Mouse (Mus musculus): ENCODE results near the gene Ak3.

Gene Ak3

DNA sequence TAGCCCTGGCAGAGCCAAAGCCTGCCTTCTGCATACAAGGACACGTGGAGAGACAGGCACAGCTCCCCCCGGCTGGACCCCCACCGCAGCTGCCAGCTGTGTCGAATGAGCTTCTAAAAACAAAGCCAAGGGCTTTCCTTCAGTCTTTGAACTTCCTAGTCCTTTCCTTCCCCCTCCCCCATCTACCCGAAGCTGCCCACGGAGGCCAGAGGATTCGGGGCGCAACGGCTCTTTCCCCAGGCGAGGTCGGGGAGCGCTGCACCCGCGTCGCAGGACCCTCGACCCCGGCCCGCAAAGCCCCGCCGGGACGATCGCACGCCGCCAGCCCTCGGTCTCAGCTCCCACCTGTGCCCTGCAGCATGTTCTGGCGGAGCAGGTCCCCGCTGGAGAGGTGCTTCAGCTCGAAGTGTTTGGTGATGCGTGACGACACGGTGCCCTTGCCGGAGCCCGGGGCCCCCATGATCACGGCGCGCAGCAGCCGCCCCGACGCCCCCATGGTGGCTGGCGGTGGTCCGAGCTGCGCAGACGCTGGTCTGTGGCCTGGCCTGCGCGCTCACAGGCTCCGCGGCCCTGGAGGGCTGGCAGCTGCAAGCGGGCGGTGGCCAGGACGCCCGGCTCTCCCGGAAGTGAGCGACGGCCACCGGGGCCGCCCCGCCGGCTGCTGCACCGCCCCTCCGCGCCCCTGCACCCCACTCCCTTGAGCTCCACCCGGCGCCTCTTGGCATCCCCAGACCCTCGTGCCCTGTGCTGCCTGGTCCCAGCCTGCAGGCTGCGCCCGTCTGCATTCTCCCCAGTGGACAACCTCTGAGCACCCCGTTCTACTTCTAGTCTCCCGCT lies at the start of gene Ak3:
Ak3 (minus strand) TSS at position 628 of the 837 bp plus-strand sequence.
- peak; percentile 82 for DNase-seq (ENCODE audit: inconsistent ontology term)

DNA sequence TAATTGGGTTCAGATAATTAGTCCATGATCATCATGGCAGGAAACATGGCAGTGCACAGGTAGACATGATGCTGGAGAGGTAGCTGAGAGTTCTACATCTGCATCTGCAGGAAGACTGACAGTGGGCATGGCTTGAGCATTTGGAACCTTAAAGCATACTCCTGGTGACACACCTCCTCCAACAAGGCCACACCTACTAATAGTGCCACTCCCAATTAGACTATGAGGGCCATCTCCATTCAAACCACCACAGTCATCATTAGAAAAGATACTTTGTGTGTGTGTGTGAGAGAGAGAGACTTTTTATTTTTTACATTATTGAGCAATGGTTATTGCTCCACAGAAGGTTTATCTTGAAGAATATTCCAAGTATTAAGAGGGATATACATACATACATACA lies 44.4 kb upstream of the Ak3 start:
- DNase-seq (ENCODE audit: inconsistent ontology term), result no peak

DNA sequence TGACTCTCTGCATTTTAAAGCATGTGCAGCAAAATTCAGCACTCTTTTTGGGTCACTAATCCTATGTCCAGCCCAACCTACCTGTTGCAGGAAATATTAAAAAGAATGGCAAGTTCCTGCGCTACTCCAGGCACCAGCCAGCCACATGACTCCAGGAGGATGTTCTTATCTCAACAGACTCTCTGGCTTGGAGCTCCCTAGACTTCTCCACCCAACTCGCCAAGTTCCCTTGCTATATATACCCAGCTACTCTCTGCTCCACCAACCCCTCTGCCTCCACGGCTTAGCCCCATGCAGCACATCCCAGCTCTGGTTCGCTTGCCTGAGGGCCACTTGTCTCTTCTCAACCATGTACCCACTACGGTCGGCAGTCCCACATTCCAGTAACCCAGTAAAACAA lies 40.9 kb upstream of the Ak3 start:
- no peak for DNase-seq (ENCODE audit: inconsistent ontology term)

DNA sequence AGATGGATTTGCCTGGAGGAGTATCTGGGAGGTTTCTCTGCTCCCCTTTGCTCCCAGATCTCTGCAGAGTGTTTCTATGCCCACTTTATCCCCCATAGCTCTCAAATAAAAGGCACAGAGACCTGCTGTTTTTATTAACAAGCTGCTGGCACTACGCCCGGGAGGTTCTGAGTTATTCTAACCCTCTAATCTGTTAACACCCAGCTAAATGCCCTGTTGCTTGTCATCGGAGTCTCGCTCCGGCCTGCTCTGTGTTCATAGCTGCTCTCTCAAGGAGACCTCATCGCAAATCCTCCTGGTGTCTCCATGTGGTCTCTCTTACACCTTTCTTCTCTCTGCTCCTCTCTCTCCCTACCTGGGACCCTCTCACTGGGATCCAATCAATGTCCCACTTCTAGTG lies 27.0 kb upstream of the Ak3 start:
- peak; percentile 35 for DNase-seq (ENCODE audit: inconsistent ontology term)

DNA sequence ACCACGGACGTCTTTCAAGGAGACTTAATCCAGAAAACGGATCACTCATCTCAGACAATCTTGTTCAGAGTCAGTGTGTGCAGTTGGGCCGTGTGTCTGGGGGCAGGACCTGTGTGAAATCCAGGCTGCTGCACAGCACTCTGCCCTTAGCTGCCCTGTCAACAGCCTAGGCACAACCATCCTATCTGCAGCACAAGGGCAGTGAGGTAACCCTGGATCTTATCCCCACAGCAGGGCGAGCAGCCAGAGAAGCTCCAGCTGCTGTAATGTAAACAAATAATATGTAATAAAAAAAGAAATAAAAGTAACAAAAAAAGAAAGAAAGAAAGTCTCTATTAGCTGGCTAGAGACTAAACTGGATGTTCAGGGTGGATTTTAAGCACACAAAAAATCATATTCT lies 21.4 kb upstream of the Ak3 start:
- no peak for DNase-seq (ENCODE audit: inconsistent ontology term)

DNA sequence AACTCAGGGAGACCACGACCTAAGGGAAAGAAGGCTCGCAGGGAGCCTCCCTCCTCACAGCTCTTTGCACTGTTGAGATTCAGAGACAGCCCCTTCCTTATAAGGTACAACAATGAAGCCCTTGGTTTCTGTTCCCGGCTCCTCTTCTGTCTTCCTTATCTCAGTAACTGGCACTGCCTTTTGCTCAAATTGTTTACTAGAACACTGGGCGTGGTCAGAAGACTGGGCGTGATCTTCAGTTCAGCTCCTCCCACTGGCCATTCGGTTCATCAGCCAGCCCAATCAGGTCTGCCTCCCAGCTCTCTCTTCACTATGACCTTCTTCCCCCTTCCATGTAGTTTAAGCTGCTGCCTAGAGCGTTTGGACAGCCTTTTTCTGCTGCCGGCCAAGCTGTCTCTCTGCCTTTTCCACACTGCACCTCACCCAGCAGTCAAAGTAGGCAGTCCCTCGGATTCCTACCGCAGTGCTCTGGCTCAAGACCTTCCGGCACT lies 19.3 kb upstream of the Ak3 start:
- DNase-seq (ENCODE audit: inconsistent ontology term), result peak; percentile 62

DNA sequence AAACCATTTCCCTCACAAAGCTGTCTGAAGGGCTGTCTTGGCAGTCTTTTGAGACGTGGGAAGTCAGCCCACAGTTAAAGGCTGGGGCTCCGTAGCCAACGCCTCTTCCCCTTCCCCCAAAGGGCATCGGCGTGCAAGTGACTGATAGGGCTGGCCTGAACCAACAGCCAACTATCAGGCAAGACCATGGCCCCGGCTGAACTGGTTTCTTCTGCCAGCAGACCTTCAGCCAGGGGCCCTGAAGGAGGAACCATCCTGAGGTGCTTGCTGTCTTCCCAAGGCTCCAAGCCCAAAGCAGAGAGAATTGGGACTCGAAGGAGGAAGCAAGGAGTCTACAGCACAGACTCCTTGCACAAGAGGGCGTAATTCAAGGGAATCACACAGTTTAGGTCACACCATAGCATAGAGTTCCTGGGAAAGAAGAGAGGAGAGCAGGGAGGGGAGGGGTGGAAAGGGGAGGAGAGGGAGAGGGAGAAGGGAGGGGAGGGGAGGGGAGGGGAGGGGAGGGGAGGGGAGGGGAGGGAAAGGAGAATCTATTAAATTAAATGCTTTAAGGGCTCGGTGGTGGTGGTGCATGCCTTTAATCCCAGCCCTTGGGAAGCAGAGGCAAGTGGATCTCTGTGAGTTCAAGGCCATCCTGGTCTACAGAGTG lies 16.8 kb upstream of the Ak3 start:
- no peak for DNase-seq (ENCODE audit: inconsistent ontology term)

DNA sequence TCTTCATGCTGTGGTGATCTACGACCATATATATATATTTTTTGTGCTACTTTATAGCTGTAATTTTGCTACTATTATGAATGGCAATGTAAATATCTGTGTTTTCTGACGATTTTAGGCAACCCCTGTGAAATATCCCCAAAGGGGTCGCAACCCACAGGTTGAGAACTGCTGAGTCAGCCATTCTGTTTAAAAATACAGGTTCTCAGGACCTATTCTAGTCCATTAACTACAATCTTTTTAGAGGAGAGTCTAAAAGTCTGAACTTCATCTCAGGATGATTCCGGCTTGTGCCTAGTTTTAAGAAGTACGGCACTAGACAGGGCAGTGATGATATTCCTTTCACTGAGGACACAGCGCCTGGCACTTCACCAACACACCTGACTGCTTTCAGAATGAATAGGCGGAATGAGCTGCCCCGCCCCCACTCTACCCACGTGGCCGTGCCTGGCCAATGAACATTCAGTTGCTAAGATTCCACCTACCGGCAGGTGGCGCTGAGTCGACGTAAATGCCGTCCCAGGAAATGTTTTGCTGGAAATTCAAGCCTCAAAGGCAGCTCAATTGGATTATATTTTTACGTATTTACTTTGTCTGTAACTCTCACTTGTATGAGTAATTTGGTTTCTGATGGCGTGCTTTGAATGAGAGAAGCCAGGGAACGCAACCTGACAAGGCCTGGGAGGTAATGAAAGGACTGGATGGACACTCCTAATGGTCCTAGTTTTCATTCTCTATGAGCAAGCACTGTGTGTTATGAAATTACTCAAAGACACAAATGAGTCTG lies 16.0 kb upstream of the Ak3 start:
- peak; percentile 83 for DNase-seq (ENCODE audit: inconsistent ontology term)

DNA sequence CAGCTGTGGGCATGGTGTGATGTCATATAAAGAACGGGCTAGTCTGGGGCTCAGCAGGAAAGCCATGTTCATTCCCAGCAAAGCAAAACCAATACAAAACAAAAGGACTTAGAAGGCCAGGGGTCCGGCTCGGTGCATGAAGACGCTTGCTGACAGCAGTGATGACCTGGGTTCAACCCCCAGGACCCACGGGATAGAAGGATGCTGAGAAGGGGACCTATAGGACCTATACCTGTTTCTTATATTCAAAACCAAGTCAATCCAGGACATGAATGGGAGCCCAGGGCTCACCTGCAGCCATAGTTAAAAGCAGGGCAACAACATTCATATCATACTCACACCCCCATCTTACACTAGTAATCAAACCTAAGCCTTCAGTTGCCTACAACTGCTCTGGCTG lies 15.2 kb upstream of the Ak3 start:
- no peak for DNase-seq (ENCODE audit: inconsistent ontology term)

DNA sequence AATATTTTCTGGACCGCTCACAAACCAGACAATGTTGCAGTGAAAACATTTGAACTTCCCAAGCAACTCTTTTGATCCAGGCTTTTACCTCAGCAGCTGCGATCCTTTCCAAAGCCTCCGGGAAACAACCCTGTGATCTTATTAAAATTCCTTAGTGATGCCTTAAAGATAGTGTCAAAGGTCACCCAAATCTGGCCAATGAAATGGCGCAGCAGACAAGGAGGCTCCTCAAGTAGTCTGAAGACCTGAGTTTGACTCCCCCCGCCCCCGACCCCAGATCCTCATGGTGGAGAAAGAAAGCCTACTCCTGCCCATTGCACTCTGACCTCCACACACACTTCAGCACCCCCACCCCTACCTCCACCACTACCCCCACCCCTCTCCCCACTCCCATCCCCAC lies 12.5 kb upstream of the Ak3 start:
- DNase-seq (ENCODE audit: inconsistent ontology term), result peak; percentile 31

DNA sequence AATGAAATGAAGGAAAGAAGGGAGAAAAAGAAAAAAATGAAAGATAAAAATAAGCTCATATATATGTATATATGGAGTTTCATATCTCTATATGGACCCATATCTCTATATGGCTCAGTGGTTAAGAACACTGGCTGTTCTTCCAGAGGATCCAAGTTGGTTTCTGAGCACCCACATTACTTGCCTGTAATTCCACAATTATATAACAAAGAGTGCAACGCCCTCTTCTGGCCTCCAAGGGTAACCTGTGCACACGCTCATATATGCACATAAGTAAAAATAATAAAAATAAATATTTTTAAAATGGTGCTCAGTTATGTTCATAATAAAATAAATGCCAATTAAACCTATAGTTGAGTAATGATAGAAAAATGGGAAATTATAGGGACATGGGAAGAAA lies 11.9 kb upstream of the Ak3 start:
- no peak for DNase-seq (ENCODE audit: inconsistent ontology term)

DNA sequence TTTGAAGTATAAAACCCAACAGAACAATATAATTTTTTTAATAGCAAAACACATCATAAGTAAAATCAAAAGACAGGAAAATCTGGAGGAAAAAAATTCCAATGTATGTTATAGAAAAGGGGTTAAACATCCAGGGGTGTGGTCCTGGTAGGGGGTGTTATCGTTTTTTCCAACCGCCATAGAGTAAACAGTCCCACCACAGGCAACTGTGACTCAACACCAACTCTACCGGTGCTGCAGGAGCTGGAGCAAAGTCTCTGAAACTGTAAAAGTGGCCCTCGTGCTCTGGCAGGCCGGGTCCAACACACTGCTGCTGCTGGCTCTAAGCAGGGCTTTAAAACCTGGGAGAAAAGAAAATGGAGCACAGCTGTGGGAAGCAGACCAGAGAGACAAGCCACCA lies 11.0 kb upstream of the Ak3 start:
- no peak for DNase-seq (ENCODE audit: inconsistent ontology term)

DNA sequence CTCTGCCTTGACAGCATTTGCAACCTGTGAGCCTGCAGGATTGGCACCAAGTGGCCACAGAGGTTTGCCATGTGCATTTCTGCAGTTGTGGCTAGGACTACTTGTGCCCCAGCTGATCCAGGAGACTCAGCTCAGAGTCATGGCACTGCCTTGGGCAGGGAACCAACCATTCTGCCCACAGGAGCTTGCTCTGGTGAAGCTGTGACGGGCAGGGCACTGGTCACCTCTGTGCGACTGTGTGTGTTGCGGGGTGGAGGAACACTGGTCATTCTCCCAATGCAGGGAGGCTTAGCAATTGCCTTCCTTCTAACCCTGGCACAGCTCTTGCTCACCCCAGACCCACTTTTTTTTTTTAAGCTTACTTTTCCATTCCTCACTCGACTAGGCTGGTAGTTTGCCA lies 7.7 kb upstream of the Ak3 start:
- DNase-seq (ENCODE audit: inconsistent ontology term), result no peak

DNA sequence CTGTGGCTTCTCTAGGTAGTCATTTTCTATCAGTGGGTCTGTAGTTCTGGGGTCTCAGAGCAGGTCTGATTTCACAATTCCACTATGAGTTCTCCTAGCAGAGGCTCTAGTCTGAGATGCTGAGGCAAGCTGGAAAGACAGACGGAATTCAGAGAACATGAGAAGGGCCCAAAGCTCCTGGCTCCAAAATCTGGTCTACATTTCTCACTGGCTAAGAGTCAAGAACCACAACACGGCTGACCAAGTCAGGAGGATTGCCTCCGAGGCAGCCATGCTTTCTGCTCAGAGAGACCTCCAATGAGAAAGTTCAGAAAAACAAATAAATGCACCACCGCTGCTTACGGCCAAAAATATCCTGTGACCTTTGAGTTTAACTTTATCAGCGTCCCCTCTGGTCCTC lies 6.8 kb upstream of the Ak3 start:
- no peak for DNase-seq (ENCODE audit: inconsistent ontology term)

DNA sequence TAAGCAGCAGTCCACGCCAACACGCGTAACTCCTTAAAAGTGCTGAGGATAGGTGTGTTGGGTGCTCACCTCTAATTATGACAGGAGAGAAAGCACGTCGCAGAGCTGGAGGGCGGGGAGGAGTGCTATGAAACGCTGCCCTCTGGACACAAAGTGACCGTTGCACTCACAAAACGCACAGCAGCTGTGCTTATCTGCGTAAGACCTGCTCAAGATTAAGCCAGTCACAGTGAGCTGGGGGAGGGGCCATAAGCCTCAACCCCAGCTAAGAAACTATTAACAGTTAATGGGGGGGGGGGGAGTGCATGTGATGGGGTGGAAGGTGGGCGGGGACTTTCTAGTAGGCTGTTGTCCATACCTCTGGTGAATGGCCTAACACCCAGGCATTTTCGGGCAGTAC lies 5.0 kb upstream of the Ak3 start:
- no peak for DNase-seq (ENCODE audit: inconsistent ontology term)

DNA sequence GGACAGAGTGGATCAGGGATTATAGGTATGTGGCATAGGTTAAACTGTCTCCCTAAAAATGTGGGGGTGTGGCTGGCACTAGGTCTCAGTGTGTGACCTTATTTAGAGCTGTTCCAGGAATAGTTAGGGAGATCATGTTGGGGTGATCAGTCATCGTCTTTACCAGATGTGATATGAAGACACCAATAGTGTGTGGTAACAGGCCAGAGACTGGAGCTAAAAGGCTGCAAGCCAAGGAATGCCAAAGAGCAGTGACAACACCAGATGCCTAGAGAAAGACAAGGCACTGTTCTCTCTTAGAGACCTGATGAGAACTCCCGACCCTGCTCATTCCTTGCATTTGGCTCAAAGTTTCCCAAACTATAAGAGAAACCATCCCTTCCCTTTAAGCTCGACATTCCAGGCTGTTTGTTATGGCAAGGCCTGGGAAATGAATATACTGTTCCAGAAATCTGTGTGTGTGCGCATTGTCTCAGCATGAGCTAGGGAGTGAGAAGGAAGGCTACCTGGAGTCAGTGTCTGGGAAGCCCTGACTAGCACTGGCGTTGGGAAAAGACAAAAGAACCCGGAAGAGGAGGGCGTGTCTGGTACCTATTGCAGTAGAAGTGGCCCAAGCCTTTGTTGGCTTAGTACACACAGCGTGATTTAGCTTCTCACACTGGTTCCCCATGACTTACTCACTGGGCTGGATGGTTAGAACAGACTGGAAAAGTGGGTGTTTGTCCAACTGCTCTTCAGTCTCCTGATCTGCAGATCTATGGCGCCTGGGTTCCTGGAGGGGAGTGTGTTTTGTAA lies 2.6 kb upstream of the Ak3 start:
- DNase-seq (ENCODE audit: inconsistent ontology term), result peak; percentile 29

DNA sequence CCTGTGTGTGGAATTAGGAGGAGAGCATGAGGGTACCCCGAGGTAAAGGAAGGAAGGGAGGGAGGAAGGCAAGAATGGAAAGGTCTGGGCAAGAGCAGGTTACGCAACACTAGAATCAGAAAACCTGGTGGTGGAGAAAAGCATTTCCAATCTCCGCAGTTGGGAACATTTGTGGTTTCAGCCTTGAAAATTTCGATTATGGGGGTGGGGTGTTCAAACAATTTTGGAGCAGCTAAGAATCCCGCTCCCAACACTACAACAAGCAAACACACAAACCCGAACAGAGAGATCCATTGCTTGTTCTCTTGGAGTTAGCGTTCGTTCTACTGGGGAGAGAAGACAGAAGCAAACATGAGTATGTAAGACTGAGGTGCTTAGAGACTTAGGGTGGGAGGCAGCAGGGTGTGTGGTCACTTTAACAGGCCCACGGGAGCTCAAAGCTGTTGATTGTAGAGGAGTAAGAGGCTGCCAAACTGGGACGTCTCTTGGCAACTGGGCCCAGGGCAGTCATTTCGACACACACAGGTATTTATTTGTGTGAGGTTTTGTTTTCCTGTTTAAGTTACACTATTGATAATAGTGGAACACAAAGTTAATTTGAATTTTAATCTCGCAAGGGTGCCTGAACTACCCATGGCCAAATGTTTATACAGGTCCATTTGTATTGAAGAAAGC lies 1.8 kb upstream of the Ak3 start:
- no peak for DNase-seq (ENCODE audit: inconsistent ontology term)

DNA sequence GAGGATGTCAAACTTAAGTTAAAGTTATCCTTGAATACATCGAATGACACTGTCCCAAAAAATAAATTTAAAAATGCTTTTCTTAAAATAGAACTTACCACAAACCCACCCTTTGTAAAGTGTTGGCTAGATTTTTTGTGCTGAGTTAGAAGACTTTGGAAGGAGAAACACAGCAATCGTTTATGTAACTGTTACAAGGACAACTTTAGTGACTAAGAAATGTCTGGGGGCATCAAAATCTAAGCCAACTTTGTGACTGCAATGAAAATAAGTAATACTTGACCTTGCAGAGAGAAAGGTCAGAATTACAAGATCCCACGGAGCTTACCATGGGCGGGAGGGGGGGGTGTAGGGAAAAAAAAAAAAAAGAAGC lies 814 bp downstream of the Ak3 start:
- DNase-seq (ENCODE audit: inconsistent ontology term), result no peak

DNA sequence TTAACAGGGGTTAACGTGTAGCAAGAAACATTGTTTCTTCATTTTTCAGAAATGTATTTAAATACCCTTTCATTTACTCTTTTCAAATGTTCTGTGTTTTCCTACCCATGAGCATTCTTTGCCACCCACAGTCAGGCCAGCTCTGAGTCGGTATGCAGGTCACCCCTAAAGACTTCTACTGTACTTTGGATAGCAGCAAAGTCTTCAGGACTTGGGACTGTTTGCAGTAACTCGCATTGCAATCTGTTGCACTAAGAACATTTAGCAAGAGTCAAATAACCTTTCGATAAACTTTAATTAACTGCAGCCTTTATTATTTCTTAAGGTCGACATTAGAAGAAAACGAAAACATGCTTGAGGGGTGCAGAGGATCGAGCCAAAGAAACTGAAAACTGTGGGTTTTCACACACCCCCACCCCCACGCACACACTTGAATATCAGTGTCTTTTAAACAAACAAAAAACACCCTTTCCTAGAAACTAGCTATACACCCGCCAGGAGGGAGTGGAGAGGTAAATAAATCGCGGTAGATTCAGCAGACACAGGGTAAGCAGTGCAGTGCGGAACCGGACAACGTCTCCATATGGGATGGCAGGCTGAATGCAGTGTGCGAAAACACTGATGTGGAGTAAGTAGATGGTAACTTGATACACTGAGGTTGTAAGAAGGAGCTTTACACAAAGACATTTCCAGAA lies 1.7 kb downstream of the Ak3 start:
- DNase-seq (ENCODE audit: inconsistent ontology term), result no peak

DNA sequence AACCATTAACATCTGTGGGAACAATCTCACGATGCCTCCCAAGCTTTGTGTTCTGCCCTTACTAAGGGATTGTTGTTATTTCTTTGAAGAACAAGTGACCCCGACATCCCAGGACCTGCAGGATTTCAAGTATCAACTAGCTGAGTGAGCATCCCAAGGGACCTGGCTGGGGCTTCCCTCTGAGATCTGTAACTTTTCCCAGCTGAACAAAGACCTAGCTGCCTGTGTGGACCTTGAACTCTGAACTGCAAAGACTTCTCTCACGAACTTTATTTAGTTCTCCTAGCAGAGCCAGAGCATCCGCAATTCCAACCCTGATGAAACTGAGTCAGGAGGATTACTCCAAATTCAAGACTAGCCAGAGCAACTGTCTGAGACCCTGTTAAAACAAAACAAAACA lies 2.4 kb downstream of the Ak3 start:
- DNase-seq (ENCODE audit: inconsistent ontology term), result no peak

DNA sequence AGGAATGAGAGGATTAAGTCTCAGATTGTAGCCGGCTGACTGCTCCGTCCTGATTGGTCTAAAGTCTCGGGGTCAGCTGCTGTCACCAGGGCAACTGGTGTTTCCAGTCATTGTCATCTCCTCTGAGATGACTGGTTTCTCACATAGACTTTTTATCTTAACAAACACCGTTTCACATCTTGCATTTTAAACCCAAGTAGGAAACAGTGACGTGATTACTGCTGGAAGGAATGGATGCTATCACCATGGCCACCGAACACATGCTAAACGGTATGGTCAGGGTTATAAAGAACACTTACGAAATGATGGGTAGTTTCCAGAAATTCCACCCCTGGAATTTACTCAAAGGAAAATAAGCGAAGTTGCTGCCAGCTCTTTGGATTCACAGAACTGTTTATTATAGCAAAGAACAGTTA lies 3.4 kb downstream of the Ak3 start:
- DNase-seq (ENCODE audit: inconsistent ontology term), result peak; percentile 20
